Mouse (Mus musculus): Measurements from ENCODE around the gene Olfr1393.
"Not testable (repeated sequence)": the region's sequence is repeated elsewhere in the genome, so short reads cannot be mapped to it uniquely, and the experiment has no call there.

The Olfr1393 gene

DNA sequence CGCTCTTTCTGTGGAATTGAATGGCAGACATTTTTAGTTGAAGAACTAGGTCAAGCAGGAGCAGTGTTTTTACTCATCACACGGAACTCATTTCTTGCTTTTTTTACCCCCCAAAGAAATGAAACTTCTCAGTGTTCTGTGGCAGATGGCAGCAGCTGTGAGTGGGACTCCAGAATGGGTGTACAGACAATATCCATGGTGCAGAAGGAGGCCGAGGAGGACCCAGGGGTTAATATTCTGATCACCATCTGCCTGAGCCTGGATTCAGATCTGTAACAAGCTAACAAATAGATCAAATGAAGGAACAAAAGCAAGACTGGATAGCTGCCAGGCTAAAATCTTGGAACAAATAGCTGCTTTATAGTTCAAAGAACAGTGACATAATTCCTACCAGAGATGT lies 14.7 kb downstream of the Olfr1393 start:
- no peak for DNase-seq (ENCODE audit: low spot score in 2 of 2)

DNA sequence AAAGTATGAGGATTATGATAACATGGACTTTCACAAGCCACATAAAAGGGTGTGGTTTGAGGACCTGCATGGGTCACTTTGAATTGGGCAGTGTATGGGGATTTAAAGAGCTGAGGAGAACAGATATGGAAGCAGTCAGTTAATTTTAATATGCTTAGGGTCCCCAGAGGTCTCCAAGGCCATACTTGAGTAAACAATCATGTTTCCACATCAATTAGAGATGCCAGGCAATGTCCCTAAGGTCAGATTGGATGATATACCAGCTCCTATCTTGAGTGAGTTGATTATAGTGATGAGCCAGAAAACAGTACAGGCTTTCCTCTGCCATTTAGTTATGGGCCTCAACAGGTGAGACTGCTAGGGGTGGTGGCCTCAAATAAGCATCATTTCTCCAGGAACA lies 26.3 kb downstream of the Olfr1393 start, which contains the start of gene Olfr10:
TSS of gene Olfr10 (plus strand) at position 301 of the 400 bp plus-strand sequence.
- no peak for DNase-seq (ENCODE audit: low spot score in 2 of 2)

DNA sequence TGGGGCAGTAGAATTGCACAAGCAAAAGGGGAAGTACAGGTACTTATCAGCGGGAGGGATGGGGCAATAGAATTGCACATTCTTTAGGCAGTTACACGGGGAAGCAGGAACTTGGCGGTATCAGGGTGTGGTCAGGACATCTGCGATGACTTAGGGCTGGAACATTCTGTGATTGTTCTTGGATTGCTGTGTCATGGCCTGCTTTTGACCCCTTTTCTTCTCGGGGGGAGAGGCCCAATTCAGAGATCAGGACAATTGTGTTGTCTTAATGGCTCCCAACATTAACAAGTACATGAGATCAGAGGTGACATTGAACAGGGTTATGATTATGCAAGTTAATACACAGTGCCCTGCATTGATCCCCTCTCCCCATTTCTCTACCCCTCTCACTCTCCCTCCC lies 30.4 kb downstream of the Olfr1393 start:
- DNase-seq (ENCODE audit: low spot score in 2 of 2) = not testable (repeated sequence)

DNA sequence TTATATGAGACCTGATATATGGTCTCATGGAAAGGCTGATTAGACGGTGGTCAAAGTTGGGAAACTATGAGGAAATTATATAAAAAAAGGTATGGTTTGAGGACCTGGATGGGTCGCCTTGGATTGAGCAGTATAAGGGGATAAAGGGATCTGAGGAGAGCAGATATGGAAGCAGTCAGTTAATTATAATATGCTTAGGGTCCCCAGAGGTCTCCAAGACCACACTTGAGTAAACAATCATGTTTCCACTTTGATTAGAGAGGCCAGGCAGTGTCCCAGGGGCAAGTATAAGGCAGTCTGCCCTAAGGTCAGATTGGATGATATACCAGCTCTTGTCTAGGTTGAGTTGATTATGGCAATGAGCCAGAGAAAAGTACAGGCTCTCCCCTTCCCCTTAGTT lies 44.3 kb downstream of the Olfr1393 start, which contains the start of gene Olfr1391:
TSS of gene Olfr1391 (plus strand) at position 301 of the 400 bp plus-strand sequence.
- no peak for DNase-seq (ENCODE audit: low spot score in 2 of 2)

DNA sequence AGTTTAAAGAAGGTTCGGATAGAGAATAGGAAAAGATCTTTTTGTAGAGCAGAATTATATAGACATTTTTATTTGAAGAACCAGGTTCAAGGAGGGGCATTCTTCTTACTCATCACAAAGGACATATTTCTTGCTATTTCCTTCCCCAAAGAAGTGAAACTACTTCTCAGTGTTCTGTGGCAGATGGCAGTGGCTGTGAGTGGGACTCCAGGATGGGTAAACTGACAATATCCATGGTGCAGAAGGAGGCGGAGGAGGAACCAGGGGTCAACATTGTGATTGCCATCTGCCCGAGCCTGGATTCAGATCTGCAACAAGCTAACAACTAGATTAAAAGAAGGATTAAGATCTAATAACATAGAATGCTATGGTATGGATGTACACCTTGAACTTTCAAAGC lies 48.6 kb downstream of the Olfr1393 start:
- no peak for DNase-seq (ENCODE audit: low spot score in 2 of 2)

DNA sequence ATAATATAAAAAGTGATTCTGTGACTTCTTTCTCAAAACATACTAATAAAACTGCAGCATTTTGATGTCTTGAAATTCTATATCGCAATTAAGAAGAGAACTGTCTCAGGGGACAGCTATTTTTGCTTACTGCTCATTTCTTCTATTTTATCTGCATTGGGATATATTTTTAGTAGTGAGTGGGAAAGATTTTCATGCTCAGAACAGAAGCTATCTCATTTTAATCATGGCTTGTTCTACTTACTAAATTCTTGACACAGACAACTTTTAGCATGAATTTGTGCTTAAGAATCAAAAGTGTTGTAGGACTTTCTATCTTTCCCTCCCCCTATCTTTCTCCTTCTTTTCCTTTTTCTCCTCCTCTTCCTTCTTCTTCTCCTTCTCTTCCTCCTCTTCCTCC lies 51.6 kb downstream of the Olfr1393 start:
- no peak for DNase-seq (ENCODE audit: low spot score in 2 of 2)

Data from frontal cortex, postnatal 10 days (tissue).